Mouse (Mus musculus): ENCODE measurements around the gene Mrgprh. TPM values are rescaled to one million over a fixed set of nuclear protein-coding genes. Genes with fewer than 3 reads are reported as not detected.
A peak's percentile ranks its signal among the peaks of the same experiment; 100 is the strongest.

Mrgprh gene
- total RNA-seq, 2 experiments from 2014 or later = 5.3 to 5.6 TPM

DNA sequence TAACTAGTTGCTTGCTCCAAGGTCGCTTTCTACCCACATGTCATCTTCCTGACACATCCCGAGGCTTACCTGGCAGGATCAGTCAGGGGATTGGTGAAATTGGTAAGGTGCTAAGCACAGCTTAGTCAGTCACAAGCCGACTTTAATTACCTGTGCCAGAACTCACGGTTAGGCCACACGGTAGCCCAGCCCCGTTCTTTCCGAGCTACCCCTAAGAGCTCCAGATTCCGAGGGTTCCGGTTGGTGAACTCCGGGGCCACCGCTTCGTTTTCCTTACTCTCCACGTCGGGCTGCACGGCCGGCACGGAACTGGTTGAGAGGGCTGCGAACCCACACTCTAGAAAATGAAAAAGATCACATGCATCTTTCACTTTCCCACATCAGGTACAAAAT is 39.6 kb downstream of the Mrgprh start, which contains the start of gene Tcp1:
Gene Tcp1, plus strand, starts transcription at position 214 of the 393 bp plus-strand sequence.
- no peak for DNase-seq
- intact Hi-C loops (cut with DNase I) = loop anchor here (5.0 kb wide), 2 partner anchors 47 to 92 kb away; partner anchors contain the start of genes Acat2 and Sod2

DNA sequence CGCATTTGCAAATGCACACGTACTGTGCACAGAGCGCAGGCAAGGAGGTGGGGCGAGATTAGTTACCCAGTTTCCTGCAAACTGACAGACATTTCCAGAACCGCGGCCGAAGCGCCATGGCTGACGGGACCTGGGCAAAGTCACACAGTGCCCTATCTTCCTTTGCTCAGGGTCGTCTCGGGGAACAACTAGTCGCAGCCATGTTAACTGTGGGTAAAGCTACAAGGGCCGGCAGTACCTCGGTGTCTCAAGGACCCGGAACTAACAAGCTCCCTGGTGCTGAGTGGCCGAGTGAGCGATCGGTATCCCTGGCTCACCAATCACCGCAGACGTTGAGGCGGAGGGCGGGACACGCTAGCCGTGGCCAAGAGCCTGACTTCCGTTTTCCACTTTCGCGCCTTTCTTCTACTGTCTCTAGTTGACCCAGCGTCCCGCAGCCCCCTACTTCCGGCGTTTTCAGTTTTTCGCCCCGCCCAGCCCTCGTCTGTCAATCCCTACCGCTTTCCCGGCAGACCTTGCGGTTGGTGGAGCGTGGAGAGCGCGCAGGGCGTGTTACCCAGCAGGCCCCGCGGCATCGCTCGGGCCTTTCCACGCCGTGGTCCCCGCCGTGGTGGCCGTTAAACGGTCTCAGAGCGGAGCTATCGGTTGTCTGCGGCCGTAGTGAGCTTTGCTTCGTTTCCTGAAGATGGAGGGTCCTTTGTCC is 40.2 kb downstream of the Mrgprh start, which contains the start of gene Mrpl18:
Gene Mrpl18, minus strand, starts transcription at position 465 of the 703 bp plus-strand sequence.
- intact Hi-C loops (cut with DNase I) = loop anchor here (1.0 to 5.0 kb wide), 4 partner anchors 35 to 91 kb away; partner anchors contain the start of genes Acat2 and Sod2
- peak; percentile 95 to 96 for DNase-seq

DNA sequence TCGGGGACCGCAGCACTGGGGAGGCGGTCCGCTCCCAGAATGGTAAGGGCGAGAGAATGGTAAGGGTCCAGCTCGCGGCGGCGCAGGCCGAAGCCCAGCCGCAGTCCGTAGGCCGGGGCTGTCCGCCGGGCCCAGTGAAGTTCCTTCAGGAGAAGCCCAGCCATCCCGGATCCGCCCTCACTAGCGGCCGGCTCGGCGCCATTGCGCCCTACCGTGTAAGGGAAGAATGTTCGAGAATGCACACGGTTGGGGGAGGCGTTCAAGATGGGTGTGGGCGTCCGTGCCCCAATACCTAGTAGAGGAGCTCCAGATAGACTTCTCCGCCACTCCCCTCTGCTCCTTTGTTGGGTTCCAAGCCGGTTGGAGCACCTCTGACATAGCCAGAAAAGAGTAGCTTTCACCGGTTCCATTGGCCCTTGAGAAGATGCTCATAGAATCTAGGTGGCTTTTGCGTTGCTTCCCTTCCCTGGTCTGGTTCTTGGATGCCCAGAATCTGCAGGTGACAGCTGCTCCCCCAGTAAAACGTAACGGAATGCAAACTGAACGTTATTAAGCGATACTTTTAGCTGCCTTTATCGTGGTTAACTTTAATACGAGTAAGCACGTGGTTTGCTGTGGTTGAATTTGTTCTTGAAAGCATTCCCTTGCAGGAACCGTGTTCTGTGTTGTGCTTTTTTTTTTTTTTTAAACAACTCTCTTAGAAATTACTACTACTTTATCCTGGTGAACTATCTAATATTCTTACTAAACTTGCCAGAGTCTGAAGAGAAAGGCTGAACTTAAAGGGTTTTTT is 41.0 kb downstream of the Mrgprh start:
- DNase-seq = no peak
- intact Hi-C loops (cut with DNase I) = loop anchor here (1.0 to 5.0 kb wide), 4 partner anchors 36 to 91 kb away; partner anchors contain the start of genes Acat2 and Sod2

DNA sequence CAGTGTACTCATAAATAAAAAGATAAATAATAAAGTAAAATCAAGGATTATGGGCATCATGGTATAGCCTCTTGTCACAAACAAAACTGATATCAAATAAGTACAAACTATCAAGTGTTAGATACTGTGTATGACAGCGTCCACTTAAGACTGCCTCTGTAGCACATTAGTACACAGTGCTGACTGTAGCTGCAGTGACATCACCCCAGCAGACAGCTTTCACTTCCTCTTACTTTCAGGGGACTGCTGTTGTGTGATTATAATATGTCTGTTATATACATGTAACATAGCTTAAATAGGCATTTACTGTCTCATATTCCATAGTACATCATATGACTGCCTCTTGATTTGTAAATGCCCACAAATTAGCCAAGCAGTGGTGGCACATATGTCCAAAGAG is 45.2 kb downstream of the Mrgprh start:
- intact Hi-C loops (cut with DNase I) = no loop called here
- DNase-seq = no peak

DNA sequence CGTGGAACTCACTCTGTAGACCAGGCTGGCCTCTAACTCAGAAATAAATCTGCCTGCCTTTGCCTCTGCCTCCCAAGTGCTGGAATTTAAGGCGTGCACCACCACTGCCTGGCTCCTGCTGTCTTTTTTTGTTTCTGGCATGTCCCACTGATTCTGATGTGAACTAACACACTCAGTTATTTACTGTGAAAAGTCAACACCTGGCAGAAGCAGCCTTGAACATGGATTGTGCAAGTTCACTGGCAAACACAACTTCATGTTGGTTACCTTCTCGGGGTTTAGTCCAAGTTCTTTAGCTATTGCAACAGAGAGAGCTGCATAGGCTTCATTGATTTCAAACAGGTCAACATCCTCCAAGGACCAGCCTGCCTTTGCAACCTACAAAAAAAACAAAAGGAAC is 49.2 kb downstream of the Mrgprh start:
- no peak for DNase-seq
- intact Hi-C loops (cut with DNase I) = no loop called here

DNA sequence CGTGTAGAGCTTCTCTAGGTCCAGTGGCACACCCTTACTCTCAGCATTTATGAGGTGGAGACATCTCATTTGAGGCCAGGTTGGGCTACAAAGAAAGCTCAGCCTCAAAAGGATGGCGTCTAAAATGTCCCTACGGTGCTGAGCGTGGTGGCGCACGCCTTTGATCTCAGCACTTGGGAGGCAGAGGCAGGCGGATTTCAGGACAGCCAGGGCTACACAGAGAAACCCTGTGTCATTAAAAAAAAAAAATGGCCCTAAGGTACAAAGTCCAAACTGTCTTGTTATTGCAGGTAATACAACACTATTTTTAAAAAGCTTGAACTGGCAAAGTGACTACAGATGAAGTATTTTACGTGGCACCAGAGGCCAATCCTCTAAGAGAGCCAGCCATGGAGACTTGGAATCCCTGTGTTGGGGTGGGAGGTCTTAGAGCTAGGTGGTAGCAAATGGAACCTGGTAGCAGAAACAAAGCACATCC is 49.9 kb downstream of the Mrgprh start:
- intact Hi-C loops (cut with DNase I) = no loop called here

More for the DNA sequence above, 49.9 kb downstream of the Mrgprh start:
- DNase-seq = no peak

Small RNA genes within 50 kb of the gene (microRNA-seq; reads per million reads assigned to microRNA genes)
- gene Gm24085 (ENCODE audit: borderline number of aligned reads in 2 of 2) = 0 reads per million in 2 experiments

Other genes starting within 250 kb of the Mrgprh start
- gene Slc22a1, start 200.2 kb upstream of the Mrgprh start, total RNA-seq (2021) = 10 to 100 TPM in 1 of 2 experiments, 1 to 10 TPM in 1; 7.1 to 10.6 TPM
- 100 to 1,000 TPM; 109 to 113 TPM for gene Igf2r, start 106.4 kb upstream of the Mrgprh start, total RNA-seq (2021)
- gene Mas1, start 7.9 kb upstream of the Mrgprh start, total RNA-seq (2021) = 1 to 10 TPM in 1 of 2 experiments, under 1 TPM in 1; 0.84 to 1.1 TPM
- gene Pnldc1, start 34.2 kb downstream of the Mrgprh start, total RNA-seq (2021) = under 1 TPM; 0.38 to 0.50 TPM
- 100 to 1,000 TPM; 196 to 207 TPM for gene Tcp1, start 39.7 kb downstream of the Mrgprh start, total RNA-seq (2021)
- 100 to 1,000 TPM; 153 to 159 TPM for gene Mrpl18, start 40.3 kb downstream of the Mrgprh start, total RNA-seq (2021)
- gene Acat3, start 64.6 kb downstream of the Mrgprh start, total RNA-seq (2021) = under 1 TPM in 1 of 2 experiments, not detected in 1; 0.17 TPM
- gene Acat2, start 84.7 kb downstream of the Mrgprh start, total RNA-seq (2021) = 1 to 10 TPM; 5.9 to 8.8 TPM
- gene Wtap, start 118.1 kb downstream of the Mrgprh start, total RNA-seq (2021) = 10 to 100 TPM; 32.3 to 33.9 TPM
- gene Sod2, start 130.8 kb downstream of the Mrgprh start, total RNA-seq (2021) = 1,000 to 10,000 TPM; 1,043 to 1,108 TPM
- gene Gpr31b, start 176.3 kb downstream of the Mrgprh start, total RNA-seq (2021) = not detected
- not detected for gene Tcp10b, start 185.1 kb downstream of the Mrgprh start, total RNA-seq (2021)